Mouse (Mus musculus): Measurements from ENCODE around the gene Zcchc12. TPM values are rescaled to one million over a fixed set of nuclear protein-coding genes. Genes with fewer than 3 reads are reported as not detected.

Gene Zcchc12
- 5.0 and 8.0 TPM in 2 replicates for polyA plus RNA-seq (2016; fragmentation: Nextera tagmentation; extraction: Ambion mirVana)

GRCm38 (mm10) chrX:36195736-36196525, at the start of gene Zcchc12:
Gene Zcchc12 (plus strand): TSS chrX:36195904.
- Histone ChIP-seq H3K9me3 (no peaks in the 10 kb centered on the region), H3K4me3 (peak within 1 kb of the TSS; percentile 49), H3K4me1 (peaks cover 17% of the 10 kb centered on the region), H3K27ac (replicated peaks) (no peak within 1 kb of the TSS), H3K27me3 (replicated peaks; ENCODE audit: low read depth, poor library complexity, severe bottlenecking) (peaks cover 38% of the 10 kb centered on the region), H3K36me3 (replicated peaks) (no peaks in the 10 kb centered on the region)
- peak; percentile 65 for DNase-seq (ENCODE audit: low spot score)
- WGBS: 20% methylated on average over 28 of the region's 28 CpGs

DNA sequence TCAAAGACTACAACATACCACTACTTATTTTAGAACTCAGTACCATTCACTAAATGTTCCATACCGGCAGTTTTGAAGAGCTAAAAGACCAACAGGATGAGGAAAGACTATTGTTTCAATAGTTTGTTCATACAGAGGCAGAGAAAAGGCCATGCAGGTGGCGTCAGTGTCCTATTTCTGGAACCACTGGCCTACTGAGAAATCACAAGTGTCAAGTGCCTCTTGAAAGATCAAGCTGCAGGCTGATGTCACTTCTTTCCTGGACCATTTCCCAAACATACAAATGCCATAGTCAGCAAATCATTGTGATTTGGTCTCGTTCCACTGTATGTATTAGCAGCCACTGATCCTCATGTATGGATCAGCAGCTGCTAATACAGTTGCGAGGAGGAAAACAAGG, 49.0 kb upstream of the Zcchc12 start:
- Histone ChIP-seq H3K27ac (replicated peaks) (no peak overlapping the region), H3K4me3 (no peak overlapping the region), H3K4me1 (no peaks in the 10 kb centered on the region), H3K36me3 (replicated peaks) (no peaks in the 10 kb centered on the region), H3K9me3 (no peaks in the 10 kb centered on the region), H3K27me3 (replicated peaks; ENCODE audit: low read depth, poor library complexity, severe bottlenecking) (no peaks in the 10 kb centered on the region)
- 76% methylated on average over 4 of the region's 4 CpGs for WGBS
- DNase-seq (ENCODE audit: low spot score): no peak

DNA sequence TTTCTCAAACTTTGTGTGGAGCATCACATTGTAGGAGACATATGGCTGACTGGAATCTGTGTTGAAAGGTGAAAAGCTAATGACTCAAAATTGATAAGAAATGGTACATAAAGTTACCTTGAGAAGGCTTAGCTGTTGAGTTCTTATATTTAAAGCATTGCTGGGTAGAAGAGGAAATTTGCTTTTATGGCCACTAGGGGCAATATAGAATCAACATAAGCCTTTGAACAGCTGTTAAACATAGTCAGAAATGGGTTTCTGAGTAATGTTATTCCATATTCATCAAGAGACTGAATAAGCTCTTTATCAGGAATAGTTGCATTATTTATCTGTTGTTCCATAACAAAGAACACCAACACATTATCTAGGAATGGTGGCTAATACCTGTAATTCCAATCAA, 45.6 kb upstream of the Zcchc12 start:
- DNase-seq (ENCODE audit: low spot score): no peak
- Histone ChIP-seq H3K27ac (replicated peaks) (no peak overlapping the region), H3K27me3 (replicated peaks; ENCODE audit: low read depth, poor library complexity, severe bottlenecking) (no peaks in the 10 kb centered on the region), H3K36me3 (replicated peaks) (no peaks in the 10 kb centered on the region), H3K4me3 (no peak overlapping the region), H3K9me3 (no peaks in the 10 kb centered on the region), H3K4me1 (no peaks in the 10 kb centered on the region)

- H3K9me3 ChIP-seq: no peaks in the 10 kb centered on the region
- 84% methylated on average over 2 of the region's 2 CpGs for WGBS
- H3K4me1 ChIP-seq: no peaks in the 10 kb centered on the region
- H3K27me3 ChIP-seq (replicated peaks; ENCODE audit: low read depth, poor library complexity, severe bottlenecking): no peaks in the 10 kb centered on the region
- no peaks in the 10 kb centered on the region for H3K36me3 ChIP-seq (replicated peaks)
- no peak for DNase-seq (ENCODE audit: low spot score)
- no peak overlapping the region for H3K4me3 ChIP-seq
- H3K27ac ChIP-seq (replicated peaks): no peak overlapping the region
Observed at GRCm38 (mm10) chrX:36156677-36157076, 39.0 kb upstream of the Zcchc12 start.

DNA sequence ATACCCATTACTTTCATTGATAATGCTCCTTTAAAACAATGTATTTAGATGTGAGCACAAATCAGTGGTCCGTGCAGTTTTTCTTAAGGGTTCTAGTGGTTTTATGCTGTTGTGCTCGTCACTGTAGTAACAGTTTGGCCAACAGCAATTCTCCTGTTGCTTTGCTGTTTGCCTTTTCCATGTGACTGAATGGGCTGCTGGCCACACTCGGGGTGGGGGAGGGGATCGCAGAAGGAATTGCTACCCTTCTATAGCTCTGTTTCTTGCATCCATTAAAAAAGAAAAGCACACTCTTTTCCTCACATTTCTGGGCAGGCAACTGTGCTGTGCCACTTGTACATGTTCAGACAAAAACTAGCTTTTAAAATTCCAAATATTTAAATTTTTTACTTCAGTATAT, 34.1 kb upstream of the Zcchc12 start:
- Histone ChIP-seq H3K9me3 (no peaks in the 10 kb centered on the region), H3K27ac (replicated peaks) (no peak overlapping the region), H3K27me3 (replicated peaks; ENCODE audit: low read depth, poor library complexity, severe bottlenecking) (no peaks in the 10 kb centered on the region), H3K4me1 (no peaks in the 10 kb centered on the region), H3K4me3 (no peak overlapping the region), H3K36me3 (replicated peaks) (no peaks in the 10 kb centered on the region)
- 29% methylated on average over 4 of the region's 4 CpGs for WGBS
- DNase-seq (ENCODE audit: low spot score): peak; percentile 14

DNA sequence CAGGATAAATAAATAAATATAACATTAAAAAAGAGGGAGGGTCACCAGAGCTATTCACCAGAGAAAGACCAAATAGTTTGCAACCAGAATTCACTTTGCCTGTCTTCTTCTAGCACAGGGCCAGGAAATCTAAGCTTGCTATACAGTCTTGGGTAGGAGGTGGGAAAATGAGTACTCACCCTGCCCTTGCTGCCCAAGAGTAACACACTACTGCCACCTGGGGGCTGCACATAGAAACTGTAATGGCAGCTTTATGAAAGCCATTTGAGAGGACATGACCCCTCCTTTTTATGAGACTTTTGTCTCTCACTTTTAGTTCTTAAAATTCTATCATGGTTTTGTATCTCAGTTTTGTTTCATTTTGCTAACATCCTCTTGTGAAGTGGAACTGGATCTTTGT, 12.1 kb upstream of the Zcchc12 start:
- H3K4me3 ChIP-seq: no peak overlapping the region
- peak; percentile 46 for DNase-seq (ENCODE audit: low spot score)
- no peak overlapping the region for H3K27ac ChIP-seq (replicated peaks)
- no peaks in the 10 kb centered on the region for H3K9me3 ChIP-seq
- no peaks in the 10 kb centered on the region for H3K4me1 ChIP-seq
- H3K27me3 ChIP-seq (replicated peaks; ENCODE audit: low read depth, poor library complexity, severe bottlenecking): no peaks in the 10 kb centered on the region
- H3K36me3 ChIP-seq (replicated peaks): no peaks in the 10 kb centered on the region

DNA sequence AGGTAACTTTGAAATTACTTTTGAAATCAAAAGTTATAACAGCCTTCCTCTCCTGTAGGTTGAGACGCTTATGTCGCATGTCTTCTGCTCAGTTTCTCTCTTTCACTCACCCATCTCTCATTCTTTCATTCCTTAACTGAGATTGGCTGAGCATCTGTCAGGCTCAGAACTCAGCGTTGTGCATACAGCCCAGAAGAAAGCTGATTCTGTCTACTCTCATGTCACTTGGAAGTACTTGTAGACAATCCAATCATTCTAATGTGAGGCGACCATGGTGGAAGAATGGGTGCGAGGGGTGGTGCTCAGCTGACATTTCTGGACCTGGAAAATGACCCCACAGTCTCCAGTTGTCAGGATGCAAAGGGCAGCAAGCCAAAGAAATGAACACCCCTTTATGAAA, 9.7 kb upstream of the Zcchc12 start:
- Histone ChIP-seq H3K27me3 (replicated peaks; ENCODE audit: low read depth, poor library complexity, severe bottlenecking) (no peaks in the 10 kb centered on the region), H3K27ac (replicated peaks) (no peak overlapping the region), H3K36me3 (replicated peaks) (no peaks in the 10 kb centered on the region), H3K4me1 (no peaks in the 10 kb centered on the region), H3K4me3 (no peak overlapping the region), H3K9me3 (no peaks in the 10 kb centered on the region)
- no peak for DNase-seq (ENCODE audit: low spot score)
- WGBS: 63% methylated on average over 5 of the region's 5 CpGs

DNA sequence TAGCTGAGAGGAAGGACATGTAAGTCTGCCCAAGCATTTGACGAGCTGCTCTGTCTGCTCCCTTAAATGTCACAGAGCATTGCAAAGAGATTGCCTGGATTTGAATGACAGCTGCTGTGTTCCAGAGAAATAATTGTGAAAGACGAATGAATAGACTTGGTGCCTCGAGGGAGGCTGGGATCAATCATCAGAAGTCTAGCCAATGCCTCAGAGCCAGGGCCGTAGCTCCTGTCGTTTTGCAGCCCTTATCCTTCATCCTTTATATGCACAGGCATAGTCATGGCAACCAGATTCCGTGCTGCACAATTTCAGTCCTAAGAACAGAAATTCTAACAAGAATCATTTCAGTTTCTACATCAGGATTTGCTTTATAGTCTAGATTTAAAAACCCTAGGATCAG, 9.3 kb upstream of the Zcchc12 start:
- no peak for DNase-seq (ENCODE audit: low spot score)
- no peaks in the 10 kb centered on the region for H3K4me1 ChIP-seq
- 48% methylated on average over 6 of the region's 6 CpGs for WGBS
- no peaks in the 10 kb centered on the region for H3K9me3 ChIP-seq
- H3K27me3 ChIP-seq (replicated peaks; ENCODE audit: low read depth, poor library complexity, severe bottlenecking): no peaks in the 10 kb centered on the region
- H3K36me3 ChIP-seq (replicated peaks): no peaks in the 10 kb centered on the region
- H3K4me3 ChIP-seq: no peak overlapping the region
- no peak overlapping the region for H3K27ac ChIP-seq (replicated peaks)

GRCm38 (mm10) chrX:36193951-36194350, 1.8 kb upstream of the Zcchc12 start:
- Histone ChIP-seq H3K27me3 (replicated peaks; ENCODE audit: low read depth, poor library complexity, severe bottlenecking) (peaks cover 38% of the 10 kb centered on the region), H3K9me3 (no peaks in the 10 kb centered on the region), H3K4me1 (peaks cover 17% of the 10 kb centered on the region), H3K36me3 (replicated peaks) (no peaks in the 10 kb centered on the region), H3K27ac (replicated peaks) (no peak overlapping the region), H3K4me3 (no peak overlapping the region)
- 40% methylated on average over 6 of the region's 6 CpGs for WGBS
- no peak for DNase-seq (ENCODE audit: low spot score)

DNA sequence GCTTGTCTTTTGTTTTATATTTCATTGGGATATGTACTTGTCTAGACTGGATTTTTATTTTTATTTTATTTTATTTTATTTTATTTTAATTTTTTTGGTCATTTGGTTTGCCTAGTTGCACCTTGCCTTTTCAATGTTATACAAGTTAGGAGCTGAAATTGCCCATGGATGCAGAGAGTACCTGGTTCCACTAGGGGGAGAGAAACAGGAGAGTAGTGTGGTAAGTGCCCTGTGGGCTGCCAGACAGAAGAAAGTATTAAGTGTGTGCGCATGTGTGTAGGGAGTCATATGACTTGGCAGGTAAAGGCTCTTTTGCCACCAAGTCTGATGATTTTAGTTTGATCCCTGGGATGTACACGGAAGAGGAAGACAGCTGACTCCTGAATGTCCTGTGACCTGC, 13.8 kb downstream of the Zcchc12 start:
- H3K27me3 ChIP-seq (replicated peaks; ENCODE audit: low read depth, poor library complexity, severe bottlenecking): no peaks in the 10 kb centered on the region
- H3K9me3 ChIP-seq: no peaks in the 10 kb centered on the region
- no peak for DNase-seq (ENCODE audit: low spot score)
- H3K4me1 ChIP-seq: no peaks in the 10 kb centered on the region
- H3K27ac ChIP-seq (replicated peaks): no peak overlapping the region
- H3K36me3 ChIP-seq (replicated peaks): no peaks in the 10 kb centered on the region
- 74% methylated on average over 2 of the region's 2 CpGs for WGBS
- no peak overlapping the region for H3K4me3 ChIP-seq

DNA sequence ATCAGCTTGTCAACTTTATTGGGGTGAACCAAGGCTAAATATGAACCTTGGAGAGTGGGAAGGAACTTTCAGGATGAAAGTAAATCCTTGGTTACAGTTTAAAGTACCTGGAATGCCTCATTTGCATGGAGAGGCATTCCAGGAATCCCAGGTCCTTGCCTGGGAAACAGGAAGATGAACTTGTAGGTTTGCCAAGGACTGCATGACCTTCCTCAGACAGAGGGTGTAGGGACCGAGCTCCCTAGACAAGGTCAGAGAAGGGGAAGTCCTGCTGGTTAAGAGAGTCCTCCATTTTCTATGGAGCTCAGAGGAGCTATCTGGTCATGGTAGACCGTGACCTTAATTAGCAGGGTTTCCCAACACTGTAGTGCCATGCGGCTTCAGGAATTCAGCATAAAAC, 15.5 kb downstream of the Zcchc12 start:
- H3K4me3 ChIP-seq: no peak overlapping the region
- H3K27ac ChIP-seq (replicated peaks): no peak overlapping the region
- 83% methylated on average over 3 of the region's 3 CpGs for WGBS
- no peaks in the 10 kb centered on the region for H3K4me1 ChIP-seq
- H3K36me3 ChIP-seq (replicated peaks): no peaks in the 10 kb centered on the region
- H3K9me3 ChIP-seq: no peaks in the 10 kb centered on the region
- no peak for DNase-seq (ENCODE audit: low spot score)
- H3K27me3 ChIP-seq (replicated peaks; ENCODE audit: low read depth, poor library complexity, severe bottlenecking): no peaks in the 10 kb centered on the region

DNA sequence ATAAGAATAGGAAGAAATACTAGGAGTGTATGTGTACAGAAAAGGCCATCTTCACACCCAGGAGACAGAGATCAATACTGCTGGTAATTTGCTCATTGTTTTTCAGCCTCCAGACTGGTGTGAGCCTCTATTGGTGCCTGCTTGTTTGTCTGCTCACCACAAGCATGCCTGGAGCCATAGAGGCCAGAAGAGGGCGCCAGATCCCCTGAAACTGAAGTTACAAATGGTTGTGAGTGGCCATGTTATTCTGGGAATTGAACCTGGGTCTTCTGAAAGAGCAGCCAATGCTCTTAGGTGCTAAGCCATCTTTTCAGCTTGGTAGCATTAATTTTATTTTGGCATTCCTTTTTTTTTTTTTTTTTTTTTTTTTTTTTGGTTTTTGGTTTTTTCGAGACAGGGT, 25.7 kb downstream of the Zcchc12 start:
- Histone ChIP-seq H3K4me3 (no peak overlapping the region), H3K27me3 (replicated peaks; ENCODE audit: low read depth, poor library complexity, severe bottlenecking) (no peaks in the 10 kb centered on the region), H3K27ac (replicated peaks) (no peak overlapping the region), H3K4me1 (no peaks in the 10 kb centered on the region), H3K9me3 (no peaks in the 10 kb centered on the region), H3K36me3 (replicated peaks) (no peaks in the 10 kb centered on the region)
- 47% methylated on average over 2 of the region's 2 CpGs for WGBS
- DNase-seq (ENCODE audit: low spot score): no peak

GRCm38 (mm10) chrX:36225777-36226176, 30.1 kb downstream of the Zcchc12 start:
- 26% methylated on average over 7 of the region's 7 CpGs for WGBS
- no peaks in the 10 kb centered on the region for H3K9me3 ChIP-seq
- no peaks in the 10 kb centered on the region for H3K27me3 ChIP-seq (replicated peaks; ENCODE audit: low read depth, poor library complexity, severe bottlenecking)
- peak; percentile 72 for DNase-seq (ENCODE audit: low spot score)
- no peaks in the 10 kb centered on the region for H3K4me1 ChIP-seq
- no peak overlapping the region for H3K27ac ChIP-seq (replicated peaks)
- H3K36me3 ChIP-seq (replicated peaks): no peaks in the 10 kb centered on the region
- H3K4me3 ChIP-seq: no peak overlapping the region
